Mouse (Mus musculus): ENCODE measurements at regions not wholly inside any gene's neighbourhood (a gene's known extent, or its start where the extent isn't known, plus 50 kb on each side); places are given as distances from the start of the nearest gene placed in this dataset.

DNA sequence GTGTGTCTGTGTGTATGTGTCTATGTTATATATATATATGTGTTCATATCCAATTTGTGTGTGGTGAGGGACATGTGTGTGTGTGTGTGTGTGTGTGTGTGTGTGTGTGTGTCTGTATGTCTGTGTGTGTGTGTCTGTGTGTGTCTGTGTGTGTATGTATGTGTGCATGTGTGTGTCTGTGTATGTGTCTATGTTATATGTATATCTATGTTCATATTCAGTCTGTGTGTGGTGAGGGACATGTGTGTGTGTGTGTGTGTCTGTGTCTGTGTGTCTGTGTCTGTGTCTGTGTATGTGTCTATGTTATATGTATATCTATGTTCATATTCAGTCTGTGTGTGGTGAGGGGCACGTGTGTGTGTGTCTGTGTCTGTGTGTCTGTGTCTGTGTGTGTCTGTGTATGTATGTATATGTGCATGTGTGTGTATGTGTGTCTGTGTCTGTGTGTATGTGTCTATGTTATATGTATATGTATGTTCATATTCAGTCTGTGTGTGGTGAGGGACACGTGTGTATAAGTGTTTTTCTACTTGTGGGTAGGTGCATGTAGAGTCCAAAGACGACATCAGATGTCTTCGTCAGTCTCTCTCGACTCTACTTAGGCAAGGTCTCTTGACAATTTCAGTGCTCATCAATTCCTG lies 370.5 kb upstream of the Slc7a11 start:
- DNase-seq (ENCODE audit: low spot score in 2 of 2), result no peak

DNA sequence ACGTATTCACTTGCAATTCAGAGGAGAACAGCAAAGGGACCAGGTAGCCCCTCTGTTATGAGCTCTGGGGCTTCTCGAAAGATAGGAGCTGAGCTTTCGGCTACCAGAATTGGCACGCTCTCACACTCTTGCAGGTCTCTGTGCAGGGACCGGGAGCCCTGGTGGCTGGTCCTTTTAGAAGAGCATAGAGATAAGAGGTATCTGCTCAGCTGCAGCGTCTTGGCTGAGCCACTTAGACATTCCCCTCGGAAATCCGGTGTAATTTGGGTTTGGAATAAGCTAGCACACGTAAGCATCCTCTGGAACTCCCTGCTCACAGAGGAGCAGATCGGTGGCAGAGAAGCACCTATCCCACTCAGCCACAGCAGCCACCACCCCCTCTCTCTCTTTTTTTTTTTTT lies 372.3 kb upstream of the Slc7a11 start:
- DNase-seq (ENCODE audit: low spot score in 2 of 2), result no peak

DNA sequence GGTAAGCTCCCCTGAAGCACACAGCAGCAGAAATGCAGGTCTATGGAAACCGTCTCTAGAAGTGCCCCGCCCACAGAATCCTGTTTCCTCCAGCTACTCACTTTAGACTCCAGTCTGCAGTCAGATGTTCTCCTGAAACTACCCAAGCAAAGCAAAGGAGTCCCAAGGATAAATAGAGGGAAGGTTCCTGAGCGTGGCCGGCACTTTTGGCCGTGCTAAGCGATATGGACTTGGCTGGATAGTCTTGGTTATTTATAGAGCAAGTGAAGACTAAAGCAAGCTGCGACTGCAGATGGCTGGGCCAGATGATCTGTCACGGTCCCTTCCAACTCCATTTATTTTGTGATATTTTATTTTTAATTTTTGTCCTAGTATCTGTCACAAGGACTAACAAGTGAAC lies 373.1 kb upstream of the Slc7a11 start:
- DNase-seq (ENCODE audit: low spot score in 2 of 2), result peak; percentile 60 to 82

DNA sequence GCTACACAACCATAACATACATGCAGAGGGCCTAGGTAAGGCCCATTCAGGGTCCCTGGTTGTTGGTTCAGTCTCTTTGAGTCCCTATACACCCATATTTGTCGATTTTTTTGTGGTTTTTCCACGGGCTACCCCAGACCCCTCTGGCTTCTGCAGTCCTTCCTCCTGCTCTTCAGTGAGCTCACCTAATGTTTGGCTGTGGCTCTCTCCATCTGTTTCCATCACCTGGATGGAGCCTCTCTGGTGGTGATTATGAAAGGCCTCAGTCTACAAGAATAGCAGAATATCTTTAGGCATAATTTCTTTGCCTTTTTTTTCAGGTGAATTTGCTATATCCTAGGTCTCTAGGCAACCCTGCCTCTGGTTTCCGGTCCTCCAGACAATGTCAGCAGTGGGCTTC lies 373.9 kb upstream of the Slc7a11 start:
- no peak for DNase-seq (ENCODE audit: low spot score in 2 of 2)

DNA sequence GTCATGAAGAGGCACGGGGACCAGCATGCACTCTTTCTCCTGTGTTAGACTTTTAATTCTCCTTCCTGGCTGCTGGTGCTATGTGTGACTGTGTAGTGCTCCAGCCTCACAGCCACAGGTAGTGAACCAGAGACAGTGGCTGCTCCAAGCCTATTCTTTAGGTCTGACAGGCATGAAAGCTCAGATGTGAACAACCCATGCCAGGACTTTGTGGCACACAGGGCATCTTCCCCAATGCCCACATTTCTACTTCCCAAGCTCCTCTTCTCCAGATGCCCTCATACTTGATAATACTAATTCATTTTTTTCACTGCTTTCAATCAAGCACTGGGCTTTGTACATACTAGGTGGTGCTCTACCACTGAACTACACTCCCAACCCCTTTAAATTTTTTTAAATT lies 377.4 kb upstream of the Slc7a11 start:
- DNase-seq (ENCODE audit: low spot score in 2 of 2), result no peak

DNA sequence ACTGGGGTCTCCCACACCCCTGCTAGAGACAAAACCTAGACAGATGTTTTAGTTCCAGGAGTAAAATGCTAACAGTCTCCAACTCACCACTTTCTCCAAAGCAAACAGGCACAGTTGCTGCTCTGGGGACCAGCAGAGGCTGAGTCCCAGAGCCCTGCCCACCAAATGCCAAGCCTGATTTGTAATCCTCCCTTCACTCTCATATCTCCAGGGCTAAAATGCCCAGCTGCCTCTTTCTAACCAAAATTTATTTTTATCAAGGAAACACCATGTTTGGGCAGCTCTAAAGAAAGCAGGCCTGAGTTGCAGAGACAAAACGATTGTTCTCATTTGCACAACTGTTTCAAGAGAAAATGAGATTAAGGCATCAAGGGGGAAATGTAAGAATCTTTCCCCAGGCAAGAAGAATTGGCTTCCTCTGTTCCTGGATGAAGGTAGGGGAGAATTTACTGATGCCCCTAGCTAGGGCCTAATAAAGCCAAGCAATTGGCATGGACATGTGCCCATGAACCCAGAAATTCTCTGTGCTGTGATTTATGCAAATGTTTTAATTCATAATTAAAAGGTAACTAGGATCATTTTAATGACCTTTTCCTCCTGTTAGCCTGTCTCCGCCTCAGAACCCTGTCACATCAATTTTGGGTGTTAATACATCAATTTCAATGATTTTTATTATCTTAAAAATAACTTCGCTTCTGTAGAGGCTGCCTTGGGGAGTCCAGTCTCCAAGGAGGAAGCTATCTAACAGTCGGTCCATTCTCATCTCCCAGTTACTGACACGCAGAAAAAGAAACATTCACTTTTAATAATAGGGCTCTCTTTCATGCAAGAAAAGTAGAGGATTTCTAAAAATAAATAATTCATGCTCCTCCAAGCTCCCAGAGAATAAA lies 382.4 kb upstream of the Slc7a11 start:
- no peak for DNase-seq (ENCODE audit: low spot score in 2 of 2)

DNA sequence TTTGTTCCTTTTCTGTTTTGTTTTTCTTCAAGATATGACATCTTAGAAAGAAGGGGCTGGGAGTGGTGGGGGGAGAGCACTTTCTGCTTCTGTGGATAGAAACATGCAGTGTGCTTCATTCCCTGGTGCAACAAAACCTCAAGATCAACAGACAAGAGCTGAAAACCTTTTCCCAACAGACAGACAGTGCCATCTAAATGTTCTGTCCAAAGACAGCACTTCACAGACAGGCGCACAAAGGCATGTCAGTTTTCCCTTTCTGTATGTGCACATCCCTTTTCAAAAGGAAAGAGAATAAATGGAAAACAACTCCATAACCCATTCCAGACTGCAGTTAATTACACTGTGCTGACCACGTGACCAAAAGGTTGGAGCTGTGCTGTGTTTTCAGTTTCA lies 383.0 kb upstream of the Slc7a11 start:
- DNase-seq (ENCODE audit: low spot score in 2 of 2), result no peak

DNA sequence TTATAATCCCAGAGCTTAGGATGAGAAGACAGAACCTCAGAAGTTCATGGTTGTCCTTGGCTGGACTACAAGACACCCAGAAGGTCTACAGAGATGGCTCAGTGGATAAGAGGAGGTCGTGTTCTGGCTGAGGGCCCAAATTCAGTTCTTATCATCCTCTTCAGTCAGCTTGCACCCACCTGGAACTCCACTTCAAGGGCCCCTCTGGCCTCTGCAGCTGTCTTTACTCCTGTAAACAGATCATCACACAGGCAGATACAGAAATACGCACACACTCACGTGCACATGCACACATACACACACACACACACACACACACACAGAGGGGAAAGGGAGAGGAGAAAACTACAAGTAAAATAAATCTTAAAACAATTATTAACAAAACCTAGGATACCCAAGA lies 385.8 kb upstream of the Slc7a11 start:
- DNase-seq (ENCODE audit: low spot score in 2 of 2), result no peak

DNA sequence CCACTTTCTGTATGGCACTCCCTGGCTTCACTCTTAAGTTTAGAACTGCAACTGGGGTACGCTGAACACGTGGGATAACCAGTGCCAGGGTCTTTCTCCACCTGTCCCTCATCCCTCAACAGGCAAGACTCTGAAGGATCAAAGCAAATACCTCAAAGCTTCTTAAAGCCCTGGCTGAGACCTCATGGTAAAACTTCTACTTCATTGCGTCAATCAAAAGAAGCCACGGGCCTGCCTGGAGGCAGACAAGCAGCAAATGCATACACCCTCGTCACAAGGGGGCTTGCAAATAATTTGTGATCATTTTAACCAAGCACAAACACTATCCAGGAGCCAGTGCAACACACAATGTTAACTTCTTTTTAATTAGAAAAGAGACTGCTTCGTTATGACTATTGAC lies 387.0 kb upstream of the Slc7a11 start:
- DNase-seq (ENCODE audit: low spot score in 2 of 2), result no peak

DNA sequence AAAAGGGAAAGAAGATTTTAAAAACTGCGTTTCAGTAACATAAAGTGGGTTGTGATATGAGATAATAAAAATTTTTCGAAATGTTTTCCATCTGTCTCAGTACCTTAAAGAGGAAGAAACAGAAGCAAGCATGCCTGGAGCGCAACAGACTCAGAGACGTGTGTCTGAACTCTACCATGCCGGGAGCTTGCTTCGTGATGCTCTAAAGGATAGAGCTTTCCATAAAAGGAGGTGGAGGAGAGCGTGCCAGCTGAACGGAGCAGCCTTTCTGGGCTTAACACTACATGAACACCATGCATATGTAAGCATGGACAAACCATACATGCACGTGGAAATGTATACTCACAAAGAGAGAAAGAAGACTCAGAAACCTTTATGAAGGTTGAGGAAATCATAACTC lies 387.5 kb upstream of the Slc7a11 start:
- DNase-seq (ENCODE audit: low spot score in 2 of 2), result no peak

DNA sequence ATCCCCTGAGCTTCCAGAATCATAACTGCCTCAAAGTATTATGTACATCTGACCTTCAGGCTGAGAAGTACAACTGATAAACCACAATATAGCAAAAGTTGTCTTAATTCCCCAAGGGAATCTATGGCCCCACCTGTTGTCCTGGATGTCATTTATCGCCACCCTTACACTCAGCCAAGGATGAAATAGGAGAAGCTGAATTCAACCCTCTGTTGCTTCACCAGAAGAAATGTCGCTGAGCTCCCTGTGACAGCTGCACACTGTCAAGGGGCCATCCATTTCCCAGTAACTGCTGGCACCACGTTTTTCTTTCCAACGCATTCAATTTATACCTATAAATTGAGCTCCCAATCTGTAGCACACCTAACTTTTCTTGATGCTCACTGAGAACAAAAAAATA lies 382.0 kb upstream of the Noct start:
- DNase-seq (ENCODE audit: low spot score in 2 of 2), result no peak

DNA sequence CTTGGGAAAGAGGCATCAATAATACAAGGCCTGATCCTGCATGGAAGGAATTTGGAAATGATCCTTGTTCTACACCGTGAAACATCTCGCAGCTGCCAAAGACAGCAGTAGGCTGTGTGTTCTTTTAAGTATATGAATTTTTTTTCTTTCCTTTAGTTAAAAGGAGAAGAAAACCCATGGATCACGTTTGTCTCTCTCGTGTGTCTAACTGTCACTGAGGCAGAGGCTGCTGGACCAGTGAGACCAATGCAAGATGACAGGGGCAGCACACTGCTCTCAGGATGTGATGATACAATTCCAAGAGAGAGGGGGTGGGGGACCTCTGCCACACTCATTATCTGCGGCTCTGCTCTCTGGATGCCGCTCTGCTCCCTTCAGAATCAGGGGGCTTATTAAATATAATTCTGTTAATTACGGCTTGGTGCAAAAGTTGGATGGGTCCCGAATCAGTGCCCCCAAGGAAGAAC lies 379.4 kb upstream of the Noct start:
- no peak for DNase-seq (ENCODE audit: low spot score in 2 of 2)

DNA sequence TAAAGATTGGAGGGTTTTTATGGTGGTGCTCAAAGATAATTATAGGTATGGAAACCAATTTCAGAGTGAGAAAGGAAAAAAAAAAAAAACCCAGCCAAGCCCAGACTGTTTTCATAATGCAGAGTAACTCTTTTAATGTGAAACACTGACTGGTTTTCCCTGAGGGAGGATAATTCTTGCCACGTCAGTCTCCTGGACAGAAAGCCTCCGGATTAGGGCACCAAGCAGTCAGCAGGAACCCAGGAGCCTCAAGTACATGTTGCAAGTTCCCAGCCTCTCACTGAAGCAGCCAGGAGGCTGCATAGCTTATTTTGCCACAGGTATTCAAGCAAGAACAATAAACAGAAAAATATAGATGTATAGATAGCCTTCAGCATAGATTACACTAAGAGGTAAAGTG lies 378.9 kb upstream of the Noct start:
- no peak for DNase-seq (ENCODE audit: low spot score in 2 of 2)

DNA sequence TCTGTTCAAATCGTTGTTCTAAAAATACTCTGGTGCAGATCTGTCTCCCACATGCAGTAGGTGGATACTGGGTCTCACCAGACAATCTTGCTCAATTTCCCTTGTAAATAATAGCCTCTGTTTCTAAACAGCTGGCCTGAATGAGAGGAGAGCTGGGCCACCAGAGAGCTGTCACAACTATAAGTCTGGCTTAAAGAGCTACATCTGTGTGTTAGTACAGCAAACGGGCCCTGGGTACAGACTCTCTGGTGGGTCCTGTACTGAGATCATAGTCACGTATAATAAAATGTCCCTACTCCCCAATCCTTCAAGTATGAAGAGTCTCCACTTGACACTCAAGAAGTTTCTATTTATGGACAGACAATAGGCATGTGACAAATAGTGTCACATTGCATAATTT lies 375.7 kb upstream of the Noct start:
- DNase-seq (ENCODE audit: low spot score in 2 of 2), result no peak

DNA sequence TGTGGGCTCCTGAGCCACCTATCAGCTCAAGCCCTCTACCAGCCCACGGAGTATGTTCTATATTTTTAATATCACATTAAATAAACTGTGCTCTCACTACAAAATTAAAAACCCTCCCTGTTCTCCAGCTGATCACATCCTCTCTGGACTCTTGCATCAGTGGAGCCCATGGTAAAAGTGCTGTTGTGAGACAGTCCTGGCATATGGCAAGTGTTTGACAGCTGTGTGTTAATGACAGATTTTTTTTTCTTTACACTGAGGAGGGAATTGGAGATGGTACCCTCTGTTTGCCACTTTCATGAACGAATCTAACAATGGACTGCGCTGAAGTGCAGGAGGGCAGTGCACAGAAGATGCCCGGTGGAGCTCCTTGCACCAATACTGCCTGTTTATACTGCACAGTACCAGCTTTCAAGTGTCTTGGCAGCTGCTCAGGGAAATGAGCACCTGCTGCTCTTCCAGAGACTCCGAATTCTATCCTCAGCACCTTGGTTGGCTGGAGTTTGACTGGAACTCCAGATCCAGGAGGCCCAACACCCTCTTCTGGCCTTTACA lies 373.1 kb upstream of the Noct start:
- DNase-seq (ENCODE audit: low spot score in 2 of 2), result no peak

DNA sequence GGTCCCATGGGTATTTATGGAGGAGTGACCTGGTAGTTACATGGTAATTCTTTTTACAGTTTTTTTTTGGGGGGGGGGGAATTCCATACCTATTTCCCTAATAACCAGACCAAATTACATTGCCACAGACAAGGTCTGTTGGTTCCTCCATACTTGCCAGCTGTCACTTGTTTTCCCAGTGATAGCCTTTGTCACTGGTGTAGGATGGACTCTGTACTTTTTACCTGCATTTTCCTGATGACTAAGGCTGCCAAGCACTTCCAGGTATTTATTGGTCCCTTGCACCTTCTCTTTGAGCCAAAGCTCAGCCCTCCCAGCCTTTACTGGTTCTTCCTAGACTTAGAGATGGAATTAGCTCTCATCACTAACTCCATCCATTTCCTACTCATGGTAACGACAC lies 357.1 kb upstream of the Noct start:
- no peak for DNase-seq (ENCODE audit: low spot score in 2 of 2)

DNA sequence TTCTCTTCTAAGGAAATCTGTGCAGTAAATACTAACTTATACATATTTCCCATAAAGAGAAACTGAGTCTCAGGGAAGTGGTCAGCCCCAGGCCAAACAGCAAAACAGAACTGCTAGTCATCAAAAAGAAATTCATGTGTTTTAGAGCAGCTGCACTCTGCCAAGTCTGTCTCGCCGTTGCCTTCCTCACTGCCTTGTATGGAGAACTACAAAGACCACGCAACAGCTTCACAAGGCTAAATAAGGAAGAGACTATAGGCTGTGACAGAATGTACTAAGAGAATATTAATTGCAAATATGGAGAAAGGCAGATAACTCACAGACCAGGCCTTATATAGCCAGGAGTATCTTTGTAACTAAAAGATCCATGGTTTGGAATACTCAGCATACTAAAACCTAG lies 355.0 kb upstream of the Noct start:
- no peak for DNase-seq (ENCODE audit: low spot score in 2 of 2)

DNA sequence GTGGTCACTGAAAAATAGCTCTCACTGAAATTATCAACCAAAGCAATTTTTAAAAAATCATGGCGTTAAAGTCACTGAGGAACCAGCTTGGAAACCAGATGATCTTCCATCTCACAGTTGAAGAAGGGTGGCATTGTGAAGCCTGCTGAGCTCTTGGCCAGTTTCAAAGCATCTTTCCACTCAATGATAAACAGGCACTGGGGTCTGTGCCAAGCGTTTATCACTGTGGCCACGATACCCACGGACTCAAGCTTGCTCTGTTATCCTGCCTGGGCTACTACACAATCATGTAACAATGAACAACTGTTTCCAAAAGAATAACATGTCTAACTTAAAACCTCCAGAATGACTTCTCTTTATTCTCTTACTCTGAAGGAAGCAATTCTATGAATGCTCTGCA lies 345.2 kb upstream of the Noct start:
- no peak for DNase-seq (ENCODE audit: low spot score in 2 of 2)

DNA sequence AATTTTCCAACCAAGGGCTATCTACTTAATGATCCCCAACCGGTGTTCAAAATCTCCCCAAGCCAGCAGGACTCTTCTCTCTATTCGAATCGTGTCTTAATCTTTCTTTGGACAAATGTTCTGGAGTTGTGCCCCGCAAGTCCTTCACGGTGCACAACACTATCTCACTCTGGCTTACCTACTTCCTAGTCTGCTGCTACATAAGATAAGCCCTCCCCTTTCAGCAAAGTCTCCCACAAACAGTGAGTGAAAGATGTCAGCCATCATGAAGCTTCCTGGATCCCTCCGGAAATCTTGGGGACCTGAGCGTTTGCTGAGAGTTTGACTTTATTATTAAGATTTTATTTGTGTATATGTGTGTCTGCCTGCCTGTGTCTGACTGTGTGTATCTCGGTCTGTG lies 344.7 kb upstream of the Noct start:
- DNase-seq (ENCODE audit: low spot score in 2 of 2), result no peak

DNA sequence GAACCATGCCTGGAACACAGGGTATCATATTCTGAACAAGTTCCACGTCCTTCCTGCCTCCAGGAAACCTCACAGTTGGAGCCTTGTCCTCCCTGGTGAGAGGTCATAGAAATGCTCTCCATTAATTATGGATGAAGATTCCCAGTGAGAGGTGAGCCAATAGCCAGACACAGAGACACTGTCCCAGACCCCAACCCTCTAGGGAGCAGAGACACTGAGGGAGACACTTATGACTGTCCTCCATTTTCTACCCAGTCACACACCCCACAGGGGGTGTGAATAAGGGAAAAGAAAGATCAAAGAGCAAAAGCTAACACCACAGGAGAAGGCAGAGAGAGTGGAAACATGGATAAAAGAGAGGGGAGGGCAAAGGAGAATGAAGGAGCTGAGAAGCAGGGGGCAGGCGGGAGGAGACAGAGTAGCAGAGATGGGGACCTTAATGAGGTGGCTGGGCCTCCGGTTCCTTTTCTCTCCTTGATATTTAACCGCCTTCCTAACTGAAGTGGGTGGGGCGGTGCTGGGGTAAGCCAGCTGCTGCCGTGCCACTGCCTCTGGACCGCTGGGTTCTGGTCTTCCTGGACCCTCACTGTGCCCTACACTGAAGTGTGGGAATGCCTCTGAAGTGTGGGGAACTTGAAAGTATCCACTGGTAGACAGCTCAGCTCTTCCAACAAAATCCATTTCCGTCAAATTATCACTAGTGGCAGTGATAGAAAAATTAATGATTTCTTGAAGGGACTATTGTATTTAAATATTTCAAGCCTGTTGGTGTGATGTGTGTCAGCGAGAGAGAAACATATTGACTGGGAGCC lies 342.6 kb upstream of the Noct start:
- no peak for DNase-seq (ENCODE audit: low spot score in 2 of 2)

DNA sequence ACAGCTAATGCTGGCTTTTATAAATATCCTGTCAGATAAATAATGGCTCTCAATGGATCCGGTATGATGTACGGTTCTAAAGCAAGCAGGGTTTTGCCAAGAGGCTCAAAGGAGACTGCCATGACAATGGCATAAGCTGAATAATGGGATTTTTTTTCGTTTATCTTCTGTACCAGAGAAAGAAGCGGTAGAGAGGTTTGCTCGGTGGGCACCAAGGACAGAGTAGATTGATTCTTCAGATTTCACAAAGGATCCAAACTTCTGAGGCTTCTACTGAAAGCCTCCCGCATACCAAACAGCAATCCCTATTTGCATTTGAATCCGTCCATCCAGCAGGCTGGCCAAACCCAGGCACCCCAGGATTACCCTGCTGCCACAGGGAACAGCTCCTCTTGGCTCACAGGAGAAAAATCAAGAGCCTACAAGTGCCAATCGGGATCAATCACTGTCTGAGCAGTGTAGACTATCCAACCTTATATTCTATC lies 342.0 kb upstream of the Noct start:
- DNase-seq (ENCODE audit: low spot score in 2 of 2), result peak; percentile 57 to 66

DNA sequence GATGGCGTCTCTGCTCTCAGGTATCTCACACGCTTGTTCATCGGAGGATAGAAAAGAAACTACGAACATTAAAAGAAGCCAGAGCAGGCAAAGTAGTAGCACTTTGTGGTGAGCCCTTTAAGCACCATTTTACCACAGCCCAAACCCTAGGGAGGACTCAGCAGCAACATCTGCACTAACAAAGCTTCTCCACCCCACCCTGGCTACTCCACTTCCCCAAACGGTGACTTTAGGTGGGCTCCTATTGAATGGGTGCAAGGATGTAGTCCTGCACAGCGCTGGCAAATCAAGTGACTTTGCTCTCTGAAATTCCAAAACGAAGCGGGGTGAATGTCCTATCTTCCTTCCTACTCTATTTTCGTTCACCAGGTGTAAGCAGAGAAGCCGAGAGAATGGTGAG lies 337.9 kb upstream of the Noct start:
- DNase-seq (ENCODE audit: low spot score in 2 of 2), result no peak
